Mouse (Mus musculus) brown adipose tissue, adult 24 weeks (tissue): ENCODE measurements around the gene Sppl3. TPM values are rescaled to one million over a fixed set of nuclear protein-coding genes. Genes with fewer than 3 reads are reported as not detected.

ENCODE experiments used
- H3K27ac ChIP-seq: fragments of 200-500 bp; replicated peaks from 2 replicates; pipeline ENCODE4 v1.5.1; 2012; ENCODE audit warnings: low read depth, mild to moderate bottlenecking, low read length
- H3K4me1 ChIP-seq: fragments of 200-500 bp; 2 replicates; pipeline ENCODE4 v1.6.1; 2012; ENCODE audit warnings: low read length, mixed read lengths; ENCODE audit not compliant: control insufficient read depth, insufficient read depth, insufficient read length
- H3K4me3 ChIP-seq: fragments of 200-500 bp; 2 replicates; pipeline ENCODE4 v1.5.1; 2012; ENCODE audit warnings: low read depth, mild to moderate bottlenecking, low read length, moderate library complexity; ENCODE audit not compliant: insufficient read depth
- polyA plus RNA-seq: library from polyadenylated mRNA; stranded (reverse); fragments of >200 nt; gene quantifications from 2 replicates; pipeline ENCODE4 v1.2.4, GENCODE M21; 2012; ENCODE audit not compliant: missing spikeins, insufficient read depth, insufficient read length

Sppl3 gene
- polyA plus RNA-seq, 1 experiment, result 15.8 TPM

GRCm38 (mm10) chr5:115126578-115127312 is 115.8 kb downstream of the Sppl3 start:
- no peak overlapping the region for H3K4me3 ChIP-seq

DNA sequence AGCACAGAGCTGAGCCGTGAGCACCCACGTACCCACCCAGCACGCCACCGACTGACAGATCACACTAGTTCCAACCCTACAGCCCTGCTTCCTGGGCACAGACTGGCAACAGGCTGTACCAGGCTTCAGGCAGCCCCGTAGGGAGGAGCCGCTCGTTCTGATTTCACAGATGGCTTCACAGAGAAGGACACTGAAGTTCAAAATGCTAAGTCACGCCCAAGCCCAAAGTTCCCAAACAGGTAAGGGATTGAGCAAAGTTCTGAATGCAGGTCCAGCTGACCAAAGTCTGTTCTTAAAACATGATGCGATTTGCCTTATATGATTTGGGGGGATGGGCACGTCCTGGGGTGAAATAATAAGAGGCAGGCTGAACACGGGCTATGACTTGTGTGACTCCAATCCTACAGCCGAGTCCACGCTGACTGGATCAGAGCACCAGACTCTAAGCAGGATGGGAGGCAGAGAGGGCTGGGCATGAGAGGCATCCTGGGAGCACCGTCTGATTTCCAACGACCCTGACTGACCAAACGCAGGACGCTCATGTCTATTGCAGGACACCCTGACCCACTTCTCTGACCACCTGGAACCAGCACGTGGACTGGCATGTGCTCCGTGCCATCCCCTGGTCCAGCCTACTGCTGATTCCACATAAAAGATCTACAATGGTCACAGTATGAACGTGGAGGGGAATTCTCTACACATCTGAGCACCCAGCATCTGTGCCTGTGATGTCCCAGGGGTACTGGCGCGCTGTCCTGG is 116.7 kb downstream of the Sppl3 start:
- no peak overlapping the region for H3K4me3 ChIP-seq
- peaks cover 2% of the 10 kb centered on the region; the same call in 1 of the 2 replicates for H3K4me1 ChIP-seq

More at GRCm38 (mm10) chr5:115126578-115127312, 115.8 kb downstream of the Sppl3 start:
- Histone ChIP-seq H3K4me1 (0 out of 2 replicates have a peak, but pooled peaks cover 2% of the 10 kb centered on the region), H3K27ac (no peak overlapping the region; the same call in 1 of the 2 replicates)

DNA sequence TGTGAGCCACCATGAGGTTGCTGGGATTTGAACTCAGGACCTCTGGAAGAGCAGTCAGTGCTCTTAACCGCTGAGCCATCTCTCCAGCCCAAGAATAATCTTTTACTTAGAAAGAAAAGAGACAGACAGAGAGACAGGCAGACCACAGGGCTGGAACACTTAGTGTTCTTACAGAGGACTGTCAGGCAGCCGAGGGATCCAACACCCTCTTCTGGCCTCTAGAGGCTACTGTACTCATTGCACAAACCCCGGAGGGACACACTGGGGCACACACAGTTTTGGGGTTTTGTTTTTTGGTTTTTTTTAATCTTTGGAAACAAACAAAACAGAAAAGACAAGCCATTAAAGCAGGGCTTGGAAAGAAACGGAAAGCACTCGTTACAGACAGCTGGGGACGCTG is 118.4 kb downstream of the Sppl3 start:
- H3K27ac ChIP-seq, result no peak overlapping the region
- H3K4me1 ChIP-seq, result peaks cover 11% of the 10 kb centered on the region
- H3K4me3 ChIP-seq, result no peak overlapping the region

More for the DNA sequence above, 116.7 kb downstream of the Sppl3 start:
- no peak overlapping the region; the same call in 1 of the 2 replicates for H3K27ac ChIP-seq

DNA sequence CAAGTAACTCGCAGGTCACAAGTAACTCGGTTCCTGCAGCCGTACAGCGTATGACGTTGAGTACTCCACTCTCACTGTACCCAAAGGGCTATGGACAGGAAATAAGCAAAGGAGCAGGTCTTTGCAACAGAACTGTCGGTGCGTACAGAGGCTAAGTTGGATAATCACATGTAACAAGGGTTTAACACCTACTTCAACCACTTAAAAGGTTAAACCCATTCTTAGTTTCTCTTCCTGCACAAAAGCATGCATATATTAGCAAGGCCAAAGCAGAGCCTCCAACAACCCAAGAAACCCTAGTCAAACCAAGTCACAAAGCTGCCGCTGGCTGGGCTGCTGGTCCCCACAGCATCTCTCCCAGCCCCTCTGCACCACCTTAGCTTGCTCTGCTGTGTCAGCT is 121.5 kb downstream of the Sppl3 start:
- Histone ChIP-seq H3K4me1 (peaks cover 11% of the 10 kb centered on the region), H3K27ac (no peak overlapping the region), H3K4me3 (no peak overlapping the region)

DNA sequence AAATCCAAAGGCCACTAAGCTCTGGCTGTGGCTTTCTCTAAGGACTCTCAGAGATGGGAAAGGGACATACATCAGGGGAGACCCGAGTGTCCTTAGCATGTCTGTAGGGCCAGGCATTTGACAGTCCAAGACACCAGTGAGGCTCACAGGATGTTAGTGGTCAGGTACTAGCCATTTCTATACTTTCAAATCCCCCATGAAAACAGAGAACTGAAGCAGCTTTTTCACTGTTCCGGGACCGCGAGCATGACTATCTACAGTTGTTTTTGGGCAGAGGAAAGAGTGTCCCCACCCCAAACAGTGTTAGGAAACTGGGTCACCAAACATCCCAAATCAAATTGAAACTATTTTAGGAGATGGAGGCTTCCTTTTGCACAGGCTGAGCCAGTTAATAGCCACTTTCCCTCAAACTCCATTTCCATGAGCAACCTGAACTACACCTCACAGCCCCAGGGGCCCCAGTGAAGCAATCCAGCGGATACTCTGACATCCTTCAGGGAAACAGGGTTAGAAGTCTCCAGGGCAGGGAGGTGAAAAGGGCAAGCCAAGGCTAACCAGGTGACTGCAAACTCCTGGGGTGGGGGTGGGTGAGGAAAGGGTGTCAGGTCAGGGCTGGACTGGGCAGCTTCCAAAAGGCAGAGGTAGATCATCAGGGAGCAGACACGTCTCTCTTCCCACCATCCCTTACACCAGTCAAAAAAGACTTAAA is 122.6 kb downstream of the Sppl3 start:
- peaks cover 11% of the 10 kb centered on the region for H3K4me1 ChIP-seq
- peak overlapping the region; percentile 84 for H3K4me3 ChIP-seq
- H3K27ac ChIP-seq, result peak overlapping the region; percentile 39

DNA sequence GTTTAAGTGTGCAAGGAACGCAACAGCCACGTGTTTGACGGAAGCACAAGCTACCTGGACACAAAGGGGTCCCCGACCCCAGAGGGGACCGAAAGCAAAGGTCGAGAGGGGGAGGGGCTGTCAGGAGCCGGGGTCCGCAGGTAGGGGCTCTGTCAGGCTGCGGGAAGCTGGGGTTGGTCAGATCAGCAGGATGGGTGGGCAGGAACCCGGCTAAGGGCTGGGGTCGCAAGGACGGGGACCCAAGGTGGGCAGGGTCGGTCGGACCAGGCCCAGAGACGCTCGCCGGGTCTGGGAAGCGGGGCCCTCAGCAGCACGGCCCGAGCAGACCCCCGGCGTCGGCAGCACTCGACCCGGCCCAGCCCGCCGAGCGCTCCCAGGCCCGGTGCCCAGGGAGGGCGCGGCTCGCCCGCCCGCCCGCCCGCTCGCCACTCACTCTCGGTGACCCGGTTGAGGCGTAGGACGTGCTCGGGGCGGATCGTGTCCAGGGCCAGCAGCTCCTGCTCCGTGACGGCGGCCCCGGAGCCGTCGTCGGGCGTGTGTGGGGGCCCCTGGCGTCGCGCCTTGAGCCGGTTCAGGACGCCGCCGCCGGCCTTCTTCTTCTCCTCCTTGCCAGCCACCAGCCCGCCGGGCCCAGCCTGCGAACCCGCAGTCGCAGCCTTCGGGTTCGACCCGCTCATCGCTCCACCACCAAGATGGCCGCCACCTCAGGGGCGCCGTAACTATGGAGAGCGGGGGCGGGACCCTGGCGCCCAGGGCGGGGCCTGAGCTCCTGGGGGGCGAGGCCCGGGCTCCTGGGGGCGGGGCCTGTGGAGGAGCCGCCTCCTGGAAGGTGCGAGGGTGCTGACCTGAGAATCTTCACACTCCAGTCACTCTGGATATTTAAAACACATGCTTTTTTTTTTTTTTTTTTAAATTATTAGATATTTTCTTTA is 123.6 kb downstream of the Sppl3 start, which contains the start of gene Unc119b:
Unc119b (minus strand) TSS at position 742 of the 932 bp plus-strand sequence.
- H3K4me1 ChIP-seq, result peaks cover 11% of the 10 kb centered on the region
- H3K27ac ChIP-seq, result peak within 1 kb of the TSS; percentile 39
- H3K4me3 ChIP-seq, result peak within 1 kb of the TSS; percentile 84

GRCm38 (mm10) chr5:115139124-115139523 is 128.2 kb downstream of the Sppl3 start:
- Histone ChIP-seq H3K4me1 (peaks cover 11% of the 10 kb centered on the region), H3K27ac (no peak overlapping the region), H3K4me3 (no peak overlapping the region)

- H3K4me3 ChIP-seq, result no peak overlapping the region
- H3K4me1 ChIP-seq, result peaks cover 18% of the 10 kb centered on the region
- no peak overlapping the region for H3K27ac ChIP-seq
Observed at GRCm38 (mm10) chr5:115140726-115141125, 129.8 kb downstream of the Sppl3 start.

DNA sequence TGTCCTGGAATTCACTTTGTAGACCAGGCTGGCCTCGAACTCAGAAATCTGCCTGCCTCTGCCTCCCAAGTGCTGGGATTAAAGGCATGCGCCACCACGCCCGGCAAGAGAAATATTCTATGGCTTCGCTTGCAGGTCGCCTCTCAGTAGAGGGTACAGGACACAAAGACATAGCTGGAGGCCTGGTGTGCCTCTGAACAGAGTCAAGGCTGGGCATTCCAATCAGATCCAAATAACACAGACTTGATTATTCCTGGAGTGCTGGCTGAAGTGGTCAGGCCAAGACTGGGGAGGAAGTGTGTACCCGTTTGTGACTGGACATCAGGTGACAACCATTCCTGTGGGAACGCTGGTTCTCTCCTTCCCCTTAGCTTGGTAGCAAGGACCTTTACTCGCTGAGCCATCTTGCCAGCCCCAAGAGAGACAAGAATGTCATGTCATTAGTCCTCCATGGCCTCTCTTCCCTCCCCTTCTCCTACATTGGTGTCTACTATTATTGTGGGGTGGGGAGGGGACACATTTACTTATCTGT is 131.3 kb downstream of the Sppl3 start:
- H3K4me3 ChIP-seq, result no peak overlapping the region
- H3K4me1 ChIP-seq, result peaks cover 24% of the 10 kb centered on the region
- H3K27ac ChIP-seq, result no peak overlapping the region

GRCm38 (mm10) chr5:115143552-115143951 is 132.6 kb downstream of the Sppl3 start:
- Histone ChIP-seq H3K4me1 (peaks cover 24% of the 10 kb centered on the region), H3K4me3 (no peak overlapping the region), H3K27ac (peak overlapping the region; percentile 10; the same call in 1 of the 2 replicates)

DNA sequence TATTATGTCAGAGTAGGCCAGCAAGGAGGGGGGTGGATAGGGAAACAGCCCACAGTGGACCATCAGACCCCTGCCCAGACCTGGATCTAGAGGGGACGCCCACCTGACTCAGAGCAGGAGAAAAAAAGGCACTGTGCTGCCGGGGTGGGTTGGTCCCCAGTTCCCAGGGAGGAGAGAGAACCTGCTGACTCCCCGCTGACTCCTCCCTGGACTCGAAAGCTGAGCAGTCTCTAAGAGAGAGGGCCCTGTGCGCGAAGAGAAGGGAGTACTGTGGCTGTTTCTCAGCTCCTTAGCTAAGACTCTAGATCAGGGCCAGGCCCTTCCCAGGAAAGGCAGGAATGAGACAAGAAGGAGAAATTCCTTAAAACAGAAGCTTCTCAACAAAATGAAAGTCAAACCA is 133.5 kb downstream of the Sppl3 start:
- Histone ChIP-seq H3K4me3 (no peak overlapping the region), H3K4me1 (peaks cover 24% of the 10 kb centered on the region), H3K27ac (peak overlapping the region; percentile 43; the same call in 1 of the 2 replicates)

GRCm38 (mm10) chr5:115145253-115145968 is 134.5 kb downstream of the Sppl3 start:
- H3K4me3 ChIP-seq, result no peak overlapping the region
- peaks cover 24% of the 10 kb centered on the region for H3K4me1 ChIP-seq
- H3K27ac ChIP-seq, result peak overlapping the region; percentile 68

- Histone ChIP-seq H3K4me3 (no peak overlapping the region), H3K27ac (peak overlapping the region; percentile 68)
Observed at GRCm38 (mm10) chr5:115145976-115146746, 135.2 kb downstream of the Sppl3 start.

More at GRCm38 (mm10) chr5:115145976-115146746, 135.2 kb downstream of the Sppl3 start:
- peaks cover 24% of the 10 kb centered on the region for H3K4me1 ChIP-seq
